Mouse (Mus musculus): Measurements from ENCODE around the gene 2810004N23Rik.
"Not testable (repeated sequence)": the region's sequence is repeated elsewhere in the genome, so short reads cannot be mapped to it uniquely, and the experiment has no call there.

2810004N23Rik gene

GRCm38 (mm10) chr8:124866669-124867068 lies 3.7 kb upstream of the 2810004N23Rik start:
- no peak for DNase-seq (ENCODE audit: low read depth, low spot score)

GRCm38 (mm10) chr8:124863729-124864128 lies 809 bp upstream of the 2810004N23Rik start:
- DNase-seq (ENCODE audit: low read depth, low spot score), result no peak

GRCm38 (mm10) chr8:124863163-124863677 lies 300 bp upstream of the 2810004N23Rik start:
- DNase-seq (ENCODE audit: low read depth, low spot score), result no peak

GRCm38 (mm10) chr8:124860188-124860587 lies 2.7 kb downstream of the 2810004N23Rik start:
- DNase-seq (ENCODE audit: low read depth, low spot score), result no peak

GRCm38 (mm10) chr8:124859466-124859865 lies 3.5 kb downstream of the 2810004N23Rik start:
- DNase-seq (ENCODE audit: low read depth, low spot score), result peak; percentile 43

- no peak for DNase-seq (ENCODE audit: low read depth, low spot score)
Measured at GRCm38 (mm10) chr8:124853511-124853910, 9.4 kb downstream of the 2810004N23Rik start.

- no peak for DNase-seq (ENCODE audit: low read depth, low spot score)
Measured at GRCm38 (mm10) chr8:124845573-124845972, 17.3 kb downstream of the 2810004N23Rik start.

- DNase-seq (ENCODE audit: low read depth, low spot score), result no peak
Measured at GRCm38 (mm10) chr8:124845131-124845530, 17.8 kb downstream of the 2810004N23Rik start.

GRCm38 (mm10) chr8:124842929-124843328 lies 20.0 kb downstream of the 2810004N23Rik start:
- DNase-seq (ENCODE audit: low read depth, low spot score), result not testable (repeated sequence)

GRCm38 (mm10) chr8:124841775-124842174 lies 21.1 kb downstream of the 2810004N23Rik start:
- DNase-seq (ENCODE audit: low read depth, low spot score), result no peak

GRCm38 (mm10) chr8:124840900-124841299 lies 22.0 kb downstream of the 2810004N23Rik start:
- no peak for DNase-seq (ENCODE audit: low read depth, low spot score)

- DNase-seq (ENCODE audit: low read depth, low spot score), result no peak
Measured at GRCm38 (mm10) chr8:124839371-124839770, 23.5 kb downstream of the 2810004N23Rik start.

GRCm38 (mm10) chr8:124837956-124838355 lies 25.0 kb downstream of the 2810004N23Rik start:
- no peak for DNase-seq (ENCODE audit: low read depth, low spot score)

- no peak for DNase-seq (ENCODE audit: low read depth, low spot score)
Measured at GRCm38 (mm10) chr8:124836907-124837306, 26.0 kb downstream of the 2810004N23Rik start.

- DNase-seq (ENCODE audit: low read depth, low spot score), result no peak
Measured at GRCm38 (mm10) chr8:124836273-124836672, 26.6 kb downstream of the 2810004N23Rik start.

GRCm38 (mm10) chr8:124835848-124836247 lies 27.1 kb downstream of the 2810004N23Rik start:
- no peak for DNase-seq (ENCODE audit: low read depth, low spot score)

GRCm38 (mm10) chr8:124833430-124834205 lies 29.3 kb downstream of the 2810004N23Rik start:
- DNase-seq (ENCODE audit: low read depth, low spot score), result no peak

GRCm38 (mm10) chr8:124831941-124832340 lies 31.0 kb downstream of the 2810004N23Rik start:
- DNase-seq (ENCODE audit: low read depth, low spot score), result peak; percentile 39

GRCm38 (mm10) chr8:124831531-124831930 lies 31.4 kb downstream of the 2810004N23Rik start:
- no peak for DNase-seq (ENCODE audit: low read depth, low spot score)

- DNase-seq (ENCODE audit: low read depth, low spot score), result no peak
Measured at GRCm38 (mm10) chr8:124830050-124830449, 32.9 kb downstream of the 2810004N23Rik start.

- DNase-seq (ENCODE audit: low read depth, low spot score), result no peak
Measured at GRCm38 (mm10) chr8:124828561-124829240, 34.2 kb downstream of the 2810004N23Rik start.

- peak; percentile 85 for DNase-seq (ENCODE audit: low read depth, low spot score)
Measured at GRCm38 (mm10) chr8:124827387-124827786, 35.5 kb downstream of the 2810004N23Rik start.

GRCm38 (mm10) chr8:124826658-124827057 lies 36.3 kb downstream of the 2810004N23Rik start:
- DNase-seq (ENCODE audit: low read depth, low spot score), result peak; percentile 96
